Comparison of ENCODE assay signal across 9 mouse cellular contexts in the genomic region with DNA sequence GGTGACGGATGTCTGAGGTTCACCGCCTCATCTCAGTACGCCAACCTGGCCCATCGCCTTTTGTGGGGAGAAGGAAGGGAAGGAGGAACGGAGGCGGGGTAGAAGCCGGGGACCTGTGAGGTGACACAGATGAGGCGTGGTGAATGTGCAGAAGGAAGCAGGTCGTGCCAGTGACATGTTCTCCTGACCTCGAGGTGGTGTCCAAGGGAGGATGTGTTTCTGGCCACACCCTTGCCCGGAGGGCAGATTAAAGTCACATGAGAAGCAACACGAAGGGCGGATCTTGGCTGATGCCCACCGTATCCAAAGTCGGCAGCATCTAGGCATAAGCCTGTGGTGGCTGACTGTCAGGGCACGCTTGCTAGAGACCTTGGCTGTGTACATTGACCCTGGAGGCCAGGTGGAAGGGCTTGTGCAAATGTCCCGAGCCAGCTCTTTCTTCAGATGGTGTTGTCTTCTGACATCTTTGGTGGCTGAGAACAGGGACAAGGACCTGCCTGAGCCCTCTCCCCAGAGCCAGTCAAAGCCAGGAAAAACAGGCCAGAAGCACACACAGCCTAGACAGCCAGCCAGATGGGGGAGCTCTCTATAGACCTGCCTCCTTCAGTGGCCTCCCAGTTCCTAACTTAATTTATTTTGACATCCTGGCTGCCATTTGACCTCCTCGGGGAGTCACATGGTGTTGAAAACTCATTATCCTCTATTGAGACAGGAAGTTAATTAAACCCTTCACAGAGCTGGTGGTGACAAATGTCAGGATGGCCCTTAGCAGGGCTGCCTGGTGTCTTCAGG. TPM values are rescaled to one million over a fixed set of nuclear protein-coding genes. Genes with fewer than 3 reads are reported as not detected.
DNase-seq lines count a peak whose midpoint lies in the region; ATAC-seq and TF ChIP-seq lines count a peak whose summit lies in the region.
"Had no signal": no experiment of that assay in that cellular context is flagged by ENCODE, and none has a peak within 500 bp of the region (broad histone marks: within the 10 kb centered on the region; RNA-seq: fewer than 3 reads in every experiment).

No protein-coding gene starts in this region.

- no peaks in the 10 kb centered on the region for H3K9me3 ChIP-seq in midbrain, embryonic 10.5 days (replicated peaks)
- H3K9me3 ChIP-seq in midbrain, embryonic 11.5 days (ENCODE audit: control insufficient read depth, low read length), result no peaks in the 10 kb centered on the region
- H3K9me3 ChIP-seq in embryonic facial prominence, embryonic 10.5 days, result no peaks in the 10 kb centered on the region
- H3K9me3 ChIP-seq in midbrain, postnatal 0 days (ENCODE audit: low read length), result no peaks in the 10 kb centered on the region
- H3K9me3 ChIP-seq: heart, embryonic 13.5 days had no signal

- DNase-seq in heart, adult 11 months, result peak; percentile 95
- DNase-seq in heart, postnatal 25 days (ENCODE audit: low spot score), result no peak
- DNase-seq in midbrain, embryonic 10.5 days (ENCODE audit: low spot score), result no peak
- DNase-seq in midbrain, embryonic 11.5 days (ENCODE audit: low spot score, missing footprints), result no peak
- DNase-seq in embryonic facial prominence, embryonic 10.5 days (ENCODE audit: low spot score), result peak; percentile 46
- no peak for DNase-seq in midbrain, postnatal 0 days (ENCODE audit: low spot score)
- DNase-seq in gastrocnemius, postnatal 25 days, result no peak

- no peak overlapping the region for H3K4me2 ChIP-seq in midbrain, embryonic 11.5 days
- no peak overlapping the region for H3K4me2 ChIP-seq in midbrain, postnatal 0 days (ENCODE audit: low read depth, low read length, poor library complexity, severe bottlenecking)
- H3K4me2 ChIP-seq: heart, embryonic 13.5 days had no signal

- peaks cover 44% of the 10 kb centered on the region for H3K4me1 ChIP-seq in midbrain, embryonic 10.5 days
- peaks cover 7% of the 10 kb centered on the region for H3K4me1 ChIP-seq in midbrain, embryonic 11.5 days (ENCODE audit: control insufficient read depth, insufficient read depth, low read length)
- peaks cover 56% of the 10 kb centered on the region for H3K4me1 ChIP-seq in embryonic facial prominence, embryonic 10.5 days
- no peaks in the 10 kb centered on the region for H3K4me1 ChIP-seq in midbrain, postnatal 0 days (ENCODE audit: insufficient read depth, low read length)

- H3K27ac ChIP-seq in midbrain, embryonic 10.5 days (replicated peaks), result peak overlapping the region; percentile 49; the same call in 1 of the 2 replicates
- H3K27ac ChIP-seq in midbrain, embryonic 11.5 days (ENCODE audit: low read depth, low read length), result no peak overlapping the region
- H3K27ac ChIP-seq in embryonic facial prominence, embryonic 10.5 days (replicated peaks), result no peak overlapping the region; the same call in 1 of the 2 replicates
- no peak overlapping the region for H3K27ac ChIP-seq in midbrain, postnatal 0 days (ENCODE audit: low read depth, low read length)
- H3K27ac ChIP-seq: heart, embryonic 13.5 days had no signal

- H3K27me3 ChIP-seq in midbrain, embryonic 10.5 days (ENCODE audit: low read depth, poor library complexity, severe bottlenecking), result peaks cover 25% of the 10 kb centered on the region
- peaks cover under 1% of the 10 kb centered on the region; the same call in 1 of the 2 replicates for H3K27me3 ChIP-seq in midbrain, embryonic 11.5 days (ENCODE audit: control insufficient read depth, insufficient read depth, low read length)
- H3K27me3 ChIP-seq in embryonic facial prominence, embryonic 10.5 days (replicated peaks; ENCODE audit: low read depth, poor library complexity, severe bottlenecking), result peaks cover 68% of the 10 kb centered on the region
- no peaks in the 10 kb centered on the region for H3K27me3 ChIP-seq in midbrain, postnatal 0 days (ENCODE audit: insufficient read depth, low read length)
- H3K27me3 ChIP-seq: heart, embryonic 13.5 days had no signal

- H3K4me3 ChIP-seq in midbrain, embryonic 10.5 days, result no peak overlapping the region
- H3K4me3 ChIP-seq in midbrain, embryonic 11.5 days (ENCODE audit: low read depth, low read length), result no peak overlapping the region
- no peak overlapping the region for H3K4me3 ChIP-seq in embryonic facial prominence, embryonic 10.5 days
- no peak overlapping the region for H3K4me3 ChIP-seq in midbrain, postnatal 0 days (ENCODE audit: low read depth, low read length)
- H3K4me3 ChIP-seq: heart, embryonic 13.5 days had no signal

- WGBS in midbrain, embryonic 10.5 days, result 80% methylated on average over 18 of the region's 18 CpGs
- WGBS in midbrain, embryonic 11.5 days, result 82% methylated on average over 18 of the region's 18 CpGs
- WGBS in embryonic facial prominence, embryonic 10.5 days, result 75% methylated on average over 18 of the region's 18 CpGs
- WGBS in midbrain, postnatal 0 days, result 81% methylated on average over 18 of the region's 18 CpGs

- no peaks in the 10 kb centered on the region for H3K36me3 ChIP-seq in midbrain, embryonic 10.5 days
- no peaks in the 10 kb centered on the region for H3K36me3 ChIP-seq in midbrain, embryonic 11.5 days (ENCODE audit: control insufficient read depth, insufficient read depth, low read length)
- no peaks in the 10 kb centered on the region for H3K36me3 ChIP-seq in embryonic facial prominence, embryonic 10.5 days (replicated peaks)
- H3K36me3 ChIP-seq in midbrain, postnatal 0 days (ENCODE audit: insufficient read depth, low read length), result no peaks in the 10 kb centered on the region
- H3K36me3 ChIP-seq: heart, embryonic 13.5 days had no signal

- intact Hi-C loops in heart, postnatal 25 days (cut with DNase I), result loop anchor here (5.0 kb wide), 1 partner anchor 165 kb away; a partner anchor contains a TSS

- TF ChIP-seq CTCF in midbrain, postnatal 0 days (IDR thresholded peaks at IDR 0.05), result peak; percentile 14; the same call in 1 of the 2 replicates

- ATAC-seq in midbrain, embryonic 11.5 days (ENCODE audit: low FRiP score), result no peak
- no peak for ATAC-seq in midbrain, postnatal 0 days (ENCODE audit: low FRiP score)
- ATAC-seq in megakaryocyte-erythroid progenitor cell, adult 5-6 weeks (replicated peaks; ENCODE audit: low FRiP score, low TSS enrichment, poor library complexity, severe bottlenecking), result no peak

- no peak overlapping the region for H3K9ac ChIP-seq in midbrain, embryonic 11.5 days (ENCODE audit: low read length)
- no peak overlapping the region for H3K9ac ChIP-seq in midbrain, postnatal 0 days (replicated peaks; ENCODE audit: low read length, poor library complexity, severe bottlenecking)
- H3K9ac ChIP-seq: heart, embryonic 13.5 days had no signal

RNA-seq across cellular contexts. Expression of a gene that starts 4.5 kb away (rescaled TPM):
- total RNA-seq in heart, postnatal 25 days (2021), result 10 to 100 TPM; 21.3 to 22.6 TPM
- polyA plus RNA-seq in midbrain, embryonic 10.5 days (2016; fragmentation: Nextera tagmentation; extraction: Ambion mirVana), result 1.3 and 1.5 TPM in 2 replicates
- 1.6 and 1.8 TPM in 2 replicates for polyA plus RNA-seq in midbrain, embryonic 11.5 days (2014; fragmentation: Nextera tagmentation; extraction: Ambion mirVana)
- 1.5 and 2.0 TPM in 2 replicates for polyA plus RNA-seq in embryonic facial prominence, embryonic 10.5 days (2016; fragmentation: Nextera tagmentation; extraction: Ambion mirVana)
- 19.6 and 28.6 TPM in 2 replicates for total RNA-seq in midbrain, postnatal 0 days (2014; rRNA removed)
- 1.2 TPM in 2 replicates for polyA plus RNA-seq in midbrain, postnatal 0 days (2015; fragmentation: Nextera tagmentation; extraction: Ambion mirVana)
- total RNA-seq in gastrocnemius, postnatal 25 days (2021), result 1 to 10 TPM; 8.5 to 8.8 TPM
- total RNA-seq in megakaryocyte-erythroid progenitor cell, adult 5-6 weeks (2014; fragmentation: Nextera tagmentation), result 188 and 219 TPM in 2 replicates
- total RNA-seq in megakaryocyte-erythroid progenitor cell, adult 5-6 weeks (2017), result 43.8 and 102 TPM in 2 replicates

Comparison
In these comparisons a context has a peak if more than half of its experiments do, and no peak if none do; other contexts are left out.
1. DNase-seq: peak in heart, adult 11 months (single experiment) and embryonic facial prominence, embryonic 10.5 days (single experiment); none in heart, postnatal 25 days (single experiment), midbrain, embryonic 10.5 days (single experiment), midbrain, embryonic 11.5 days (single experiment), midbrain, postnatal 0 days (single experiment) and gastrocnemius, postnatal 25 days (single experiment).